Mouse (Mus musculus) left cerebral cortex, postnatal 10 days (tissue): ENCODE results near the gene Ddx25. TPM values are rescaled to one million over a fixed set of nuclear protein-coding genes. Genes with fewer than 3 reads are reported as not detected.

Experiments
- DNase-seq, 2 experiments: peaks; one replicate each; pipeline ENCODE4 v3.0.0; 2021 to 2022; ENCODE audit warnings: low spot score in 2 of 2, mixed read lengths in 1 of 2; ENCODE audit errors: extremely low spot score in 1 of 2
- intact Hi-C: fragments of 180-260 bp; cut with DNase I; formaldehyde crosslinking; loops from one replicate; pipeline ENCODE4 v1.15.1; 2025
- total RNA-seq, 2 experiments: library from RNA; stranded (reverse); gene quantifications; 2 replicates each; pipeline ENCODE4 v1.2.3; 2021

Gene Ddx25
- 10 to 100 TPM; 16.4 to 16.6 TPM for total RNA-seq

GRCm38 (mm10) chr9:35558257-35559008, at the start of gene Ddx25, which contains the start of gene Pus3:
Gene Ddx25 (minus strand): TSS chr9:35558528.
Gene Pus3 (plus strand): TSS chr9:35558595.
- DNase-seq = peak; percentile 64 to 88
- intact Hi-C loops = no loop called here

DNA sequence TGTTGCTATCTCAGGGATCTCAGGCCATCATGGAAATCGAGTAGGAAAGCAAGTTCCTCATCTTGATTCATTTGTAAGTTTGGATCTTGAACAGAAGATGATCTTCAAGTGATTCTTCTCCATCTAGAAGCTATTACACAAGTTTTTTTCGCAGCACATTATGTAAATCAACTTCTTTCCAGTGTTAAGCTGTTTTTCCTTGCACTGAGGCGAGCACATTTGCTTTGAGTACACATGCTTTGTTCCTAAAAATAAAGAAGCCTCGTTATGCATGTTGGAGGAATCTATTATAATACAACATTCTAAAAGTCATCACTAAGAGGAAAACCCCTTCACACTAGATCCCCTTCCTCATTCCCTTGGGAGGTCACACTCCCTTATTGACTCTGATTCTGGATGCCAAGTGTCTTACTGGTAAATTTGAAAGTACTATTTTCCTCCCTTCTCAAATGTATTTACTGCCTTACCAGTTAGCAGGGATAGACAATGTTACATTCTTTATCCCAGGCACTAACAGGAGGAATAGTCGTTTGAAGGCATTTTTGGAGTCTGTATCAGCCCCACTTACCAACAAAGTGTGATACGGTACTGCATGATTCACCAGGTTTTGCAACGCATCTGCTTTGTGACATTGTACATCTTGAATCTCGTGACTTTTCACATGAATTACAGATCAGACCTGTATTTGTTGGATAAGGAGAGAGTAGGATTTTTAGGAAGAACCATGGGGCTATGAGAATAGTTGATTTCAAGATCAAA, 49.5 kb upstream of the Ddx25 start:
- no peak for DNase-seq
- intact Hi-C loops = no loop called here

DNA sequence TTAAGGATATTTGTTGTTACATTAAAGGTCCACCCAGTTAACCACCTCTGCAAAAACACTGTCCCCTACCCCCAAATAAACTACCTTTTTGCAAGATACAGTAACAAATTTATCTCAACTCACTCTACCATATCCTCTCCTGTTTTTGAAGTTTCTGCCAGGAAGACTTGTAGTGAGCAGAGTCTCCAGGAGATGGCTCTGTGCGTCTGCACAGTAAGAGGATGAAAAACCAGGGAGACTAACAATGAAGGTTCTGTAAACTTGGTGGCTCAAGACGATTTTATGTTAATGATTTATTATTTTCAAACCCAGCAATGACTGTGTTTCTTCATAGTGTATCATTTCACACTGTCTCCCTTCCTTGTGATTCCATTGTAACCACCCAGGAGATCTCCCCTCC, 34.6 kb upstream of the Ddx25 start:
- intact Hi-C loops = loop anchor here (5.0 kb wide), 2 partner anchors 114 to 1124 kb away; no protein-coding TSS in a partner anchor
- DNase-seq = peak; percentile 27 to 28

GRCm38 (mm10) chr9:35587674-35588073, 29.3 kb upstream of the Ddx25 start:
- no peak for DNase-seq
- intact Hi-C loops = no loop called here

- peak in 1 of 2 experiments; percentile 42 for DNase-seq
- intact Hi-C loops = no loop called here
Observed at GRCm38 (mm10) chr9:35574416-35574815, 16.1 kb upstream of the Ddx25 start.

DNA sequence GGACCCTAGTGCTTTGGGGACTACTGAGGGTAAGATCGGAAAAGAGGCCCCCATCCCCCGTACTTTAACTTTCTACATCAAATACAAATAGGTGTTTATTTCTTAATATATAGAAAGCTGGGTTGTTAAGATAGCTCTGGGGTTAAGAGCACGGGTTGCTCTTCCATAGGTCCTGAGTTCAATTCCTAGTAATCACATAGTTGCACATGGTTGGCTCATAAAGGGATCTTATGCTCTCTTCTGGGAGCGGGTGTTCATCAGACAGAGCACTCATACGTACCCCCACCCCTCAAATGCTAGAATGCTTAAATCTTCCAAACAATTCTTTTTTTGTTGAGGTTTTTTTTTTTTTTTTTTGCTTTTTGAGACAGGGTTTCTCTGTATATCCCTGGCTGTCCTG, 12.3 kb upstream of the Ddx25 start:
- intact Hi-C loops = no loop called here
- DNase-seq = no peak

GRCm38 (mm10) chr9:35569571-35570534, 11.5 kb upstream of the Ddx25 start, which contains the start of the genes Pate2 and Hyls1:
Gene Pate2 (plus strand): TSS chr9:35570284.
Gene Hyls1 (minus strand): TSS chr9:35570398.
- intact Hi-C loops = no loop called here
- DNase-seq = peak; percentile 94 to 95

GRCm38 (mm10) chr9:35567995-35568394, 9.7 kb upstream of the Ddx25 start:
- no peak for DNase-seq
- intact Hi-C loops = no loop called here

GRCm38 (mm10) chr9:35564536-35565240, 6.4 kb upstream of the Ddx25 start:
- no peak for DNase-seq
- intact Hi-C loops = no loop called here

GRCm38 (mm10) chr9:35561583-35561982, 3.3 kb upstream of the Ddx25 start:
- DNase-seq = no peak
- intact Hi-C loops = no loop called here

DNA sequence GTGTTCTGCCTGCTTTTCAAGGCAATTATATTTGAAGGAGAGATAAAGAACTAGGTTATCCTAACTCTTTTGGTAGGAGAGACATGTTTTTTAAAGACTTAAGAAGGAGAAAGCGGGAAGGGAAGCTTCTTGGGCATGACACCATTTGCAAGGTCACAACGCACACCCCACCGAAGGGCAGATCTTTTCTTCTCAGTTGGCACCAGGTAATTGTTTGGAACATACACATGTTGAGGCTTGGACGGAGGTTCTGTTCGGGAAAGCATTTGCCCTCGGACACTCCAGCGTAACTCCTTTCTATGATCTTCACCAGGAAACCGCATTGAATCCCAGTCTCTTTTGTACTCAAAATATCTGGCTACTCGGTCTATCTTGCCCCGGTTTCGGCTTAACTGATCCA, 2.7 kb upstream of the Ddx25 start:
- intact Hi-C loops = no loop called here
- DNase-seq = no peak

GRCm38 (mm10) chr9:35559009-35559890, 922 bp upstream of the Ddx25 start:
- peak; percentile 86 to 88 for DNase-seq
- intact Hi-C loops = no loop called here

- no peak for DNase-seq
- intact Hi-C loops = no loop called here
Observed at GRCm38 (mm10) chr9:35556494-35557102, 1.7 kb downstream of the Ddx25 start.

- intact Hi-C loops = no loop called here
Observed at GRCm38 (mm10) chr9:35548455-35548854, 9.9 kb downstream of the Ddx25 start.

DNA sequence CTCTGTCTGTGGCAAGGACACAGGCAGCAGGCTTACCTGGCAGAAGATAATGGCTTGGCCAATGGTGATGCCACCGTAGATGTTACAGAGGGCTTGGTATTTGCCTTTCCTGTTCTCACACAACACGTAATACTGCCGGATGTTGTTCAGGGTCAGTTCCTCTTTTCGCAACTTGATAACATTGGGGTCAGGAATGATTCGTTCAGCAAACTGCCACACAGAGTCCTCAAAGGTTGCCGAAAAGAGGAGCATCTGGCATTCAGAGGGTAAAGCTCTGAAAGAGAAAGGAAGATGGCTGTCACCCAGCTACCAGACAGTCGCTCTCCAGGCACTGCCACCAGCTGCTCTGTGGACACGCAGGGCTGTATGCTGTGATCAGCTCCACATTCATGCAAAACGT, 11.6 kb downstream of the Ddx25 start:
- intact Hi-C loops = no loop called here
- no peak for DNase-seq

More at GRCm38 (mm10) chr9:35548455-35548854, 9.9 kb downstream of the Ddx25 start:
- no peak for DNase-seq

GRCm38 (mm10) chr9:35545704-35546103, 12.6 kb downstream of the Ddx25 start:
- DNase-seq = no peak
- intact Hi-C loops = no loop called here

DNA sequence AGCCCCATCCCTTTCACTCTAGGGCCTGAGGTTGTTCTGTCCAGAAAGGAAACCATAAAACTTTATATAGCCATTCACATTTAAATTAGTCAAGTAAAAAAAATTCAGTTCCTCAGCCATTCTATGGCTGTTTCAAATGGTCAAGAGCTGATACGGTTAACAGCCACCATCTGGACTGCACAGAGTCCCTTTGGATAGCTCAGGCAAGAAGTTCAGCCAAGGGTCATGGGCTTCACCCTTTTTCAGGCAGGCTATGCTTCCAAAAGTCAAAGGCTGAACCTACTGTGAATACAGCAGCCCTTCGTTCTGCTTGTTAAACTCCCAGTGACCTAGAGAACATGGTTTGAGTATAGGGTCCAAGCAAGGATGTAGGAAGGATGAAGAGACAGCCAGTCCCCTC, 13.7 kb downstream of the Ddx25 start:
- intact Hi-C loops = no loop called here
- DNase-seq = no peak
